Mouse (Mus musculus) Patski (cell line): ENCODE data around the gene 2310022A10Rik. TPM values are rescaled to one million over a fixed set of nuclear protein-coding genes. Genes with fewer than 3 reads are reported as not detected.

ENCODE experiments used
- ATAC-seq: fragments of 100-300 bp; one replicate; pipeline ENCODE4 v1.8.0; 2021
- CTCF ChIA-PET: fragments of 350-600 bp; sonication (Branson Sonifier 250); formaldehyde crosslinking; loops from one replicate; lab custom pipeline; 2022; ENCODE audit warnings: inconsistent platforms; lab: Charles Lee
- POLR2A ChIA-PET: fragments of 350-600 bp; sonication (Branson Sonifier 250); formaldehyde crosslinking; loops from one replicate; lab custom pipeline; 2022; ENCODE audit warnings: antibody characterized with exemption, inconsistent platforms; lab: Charles Lee
- DNase-seq: peaks from one replicate; pipeline ENCODE4 v3.0.0-alpha.2; 2011; ENCODE audit warnings: low read depth, low spot score
- H3K27me3 ChIP-seq: fragments of 371-371 bp; one replicate; pipeline ENCODE4 v1.5.1; 2021
- CTCF ChIP-seq: fragments of 100-300 bp; IDR thresholded peaks from one replicate; pipeline ENCODE4 v1.5.1; 2021
- in situ Hi-C: fragments of 300-500 bp; cut with MboI; formaldehyde crosslinking; loops from 3 replicates; pipeline ENCODE4 v1.11.1; 2018; ENCODE audit warnings: low pct_unique_long_range_greater_than_20kb, mixed read lengths
- polyA plus RNA-seq: library from polyadenylated mRNA; unstranded; gene quantifications from one replicate; pipeline ENCODE4 v1.2.3, GENCODE M21; 2021

2310022A10Rik gene
- polyA plus RNA-seq, 1 experiment from 2014 or later: 13.6 TPM

GRCm38 (mm10) chr7:27596586-27597503, 43.8 kb downstream of the 2310022A10Rik start:
- ChIA-PET POLR2A (no interaction called here), CTCF (interaction anchor here (0.8 kb wide), 1 partner anchor 10 kb away, joined by 3 read pairs; no protein-coding TSS in a partner anchor)
- ATAC-seq: no peak
- H3K27me3 ChIP-seq: no peaks in the 10 kb centered on the region
- TF ChIP-seq CTCF: no peak
- no peak for DNase-seq
- in situ Hi-C loops: no loop called here

GRCm38 (mm10) chr7:27598053-27598452, 45.0 kb downstream of the 2310022A10Rik start:
- in situ Hi-C loops: no loop called here
- CTCF ChIA-PET: interaction anchor here (1.0 to 1.6 kb wide), 2 partner anchors 15 to 46 kb away, joined by 3 to 8 read pairs; no protein-coding TSS in a partner anchor

GRCm38 (mm10) chr7:27601628-27602027, 48.6 kb downstream of the 2310022A10Rik start:
- no peak for DNase-seq
- ATAC-seq: no peak
- in situ Hi-C loops: no loop called here
- no peak for TF ChIP-seq CTCF
- no peaks in the 10 kb centered on the region for H3K27me3 ChIP-seq
- ChIA-PET POLR2A (interaction anchor here (1.7 kb wide), 1 partner anchor 10 kb away, joined by 6 read pairs; the partner anchor contains the start of gene Akt2), CTCF (no interaction called here)

More at GRCm38 (mm10) chr7:27598053-27598452, 45.0 kb downstream of the 2310022A10Rik start:
- DNase-seq: no peak
- H3K27me3 ChIP-seq: no peaks in the 10 kb centered on the region
- TF ChIP-seq CTCF: no peak
- ATAC-seq: no peak
- POLR2A ChIA-PET: no interaction called here

- CTCF ChIA-PET: no interaction called here
- no peaks in the 10 kb centered on the region for H3K27me3 ChIP-seq
- ATAC-seq: no peak
- no peak for DNase-seq
- TF ChIP-seq CTCF: no peak
- in situ Hi-C loops: no loop called here
- POLR2A ChIA-PET: interaction anchor here (1.7 kb wide), 1 partner anchor 10 kb away, joined by 6 read pairs; the partner anchor contains the start of gene Akt2
Observed at GRCm38 (mm10) chr7:27602161-27602560, 49.1 kb downstream of the 2310022A10Rik start.

- POLR2A ChIA-PET: interaction anchor here (0.6 to 1.7 kb wide), 3 partner anchors 11 to 832 kb away, joined by 3 to 6 read pairs (median 6); partner anchors contain the start of gene Akt2
- ATAC-seq: no peak
- in situ Hi-C loops: no loop called here
- no peak for TF ChIP-seq CTCF
- no peak for DNase-seq
- H3K27me3 ChIP-seq: no peaks in the 10 kb centered on the region
- CTCF ChIA-PET: interaction anchor here (1.3 to 2.2 kb wide), 2 partner anchors 8 to 10 kb away, joined by 3 to 7 read pairs; no protein-coding TSS in a partner anchor
Observed at GRCm38 (mm10) chr7:27602835-27603234, 49.8 kb downstream of the 2310022A10Rik start.

GRCm38 (mm10) chr7:27604661-27605348, 51.8 kb downstream of the 2310022A10Rik start:
- in situ Hi-C loops: no loop called here
- H3K27me3 ChIP-seq: no peaks in the 10 kb centered on the region
- no peak for TF ChIP-seq CTCF
- DNase-seq (no peak), ATAC-seq (no peak)
- ChIA-PET POLR2A (interaction anchor here (1.7 kb wide), 1 partner anchor 12 kb away, joined by 3 read pairs; no protein-coding TSS in a partner anchor), CTCF (interaction anchor here (0.9 to 2.2 kb wide), 3 partner anchors 10 to 40 kb away, joined by 4 to 7 read pairs (median 4); no protein-coding TSS in a partner anchor)

- DNase-seq (no peak), ATAC-seq (no peak)
- ChIA-PET CTCF (interaction anchor here (1.2 to 1.9 kb wide), 2 partner anchors 16 to 18 kb away, joined by 4 to 6 read pairs; no protein-coding TSS in a partner anchor), POLR2A (no interaction called here)
- no peak for TF ChIP-seq CTCF
- in situ Hi-C loops: no loop called here
- no peaks in the 10 kb centered on the region for H3K27me3 ChIP-seq
Observed at GRCm38 (mm10) chr7:27605499-27606285, 52.7 kb downstream of the 2310022A10Rik start.

- POLR2A ChIA-PET: interaction anchor here (0.5 to 0.7 kb wide), 2 partner anchors 77 to 555 kb away, joined by 4 to 5 read pairs; no protein-coding TSS in a partner anchor
- ATAC-seq (no peak), DNase-seq (no peak)
- in situ Hi-C loops: no loop called here
- CTCF ChIA-PET: interaction anchor here (1.0 to 1.9 kb wide), 3 partner anchors 9 to 19 kb away, joined by 3 to 6 read pairs (median 3); no protein-coding TSS in a partner anchor
- H3K27me3 ChIP-seq: no peaks in the 10 kb centered on the region
- TF ChIP-seq CTCF: no peak
Observed at GRCm38 (mm10) chr7:27606481-27607254, 53.6 kb downstream of the 2310022A10Rik start.
